Mouse (Mus musculus) neural tube, embryonic 15.5 days (tissue): ENCODE measurements around the gene Larp4. TPM values are rescaled to one million over a fixed set of nuclear protein-coding genes. Genes with fewer than 3 reads are reported as not detected.

Experiments
- ATAC-seq: fragments of 200-750 bp; cut with Nextera tagmentation; 2 replicates; pipeline ENCODE4 v1.8.0; 2017; ENCODE audit warnings: mild to moderate bottlenecking, moderate TSS enrichment, moderate library complexity; ENCODE audit not compliant: low FRiP score
- H3K27ac ChIP-seq: fragments of 300-500 bp; sonication (generic); replicated peaks from 2 replicates; pipeline ENCODE4 v1.5.1; 2015; ENCODE audit warnings: mild to moderate bottlenecking, inconsistent platforms
- H3K27me3 ChIP-seq: fragments of 300-500 bp; sonication (generic); replicated peaks from 2 replicates; pipeline ENCODE4 v1.6.1; 2015; ENCODE audit warnings: inconsistent platforms
- H3K36me3 ChIP-seq: fragments of 300-500 bp; sonication (generic); 2 replicates; pipeline ENCODE4 v1.6.1; 2015; ENCODE audit warnings: inconsistent platforms
- H3K4me1 ChIP-seq: fragments of 300-500 bp; sonication (generic); 2 replicates; pipeline ENCODE4 v1.6.1; 2015; ENCODE audit warnings: inconsistent platforms
- H3K4me2 ChIP-seq: fragments of 300-500 bp; sonication (generic); 2 replicates; pipeline ENCODE4 v1.6.1; 2015; ENCODE audit warnings: inconsistent platforms, mild to moderate bottlenecking, moderate library complexity
- H3K4me3 ChIP-seq: fragments of 300-500 bp; sonication (generic); replicated peaks from 2 replicates; pipeline ENCODE4 v1.5.1; 2015; ENCODE audit warnings: mild to moderate bottlenecking, inconsistent platforms
- H3K9ac ChIP-seq: fragments of 300-500 bp; sonication (generic); replicated peaks from 2 replicates; pipeline ENCODE4 v1.6.1; 2015; ENCODE audit warnings: mild to moderate bottlenecking, inconsistent platforms
- H3K9me3 ChIP-seq: fragments of 300-500 bp; sonication (generic); replicated peaks from 2 replicates; pipeline ENCODE4 v1.6.1; 2016; ENCODE audit warnings: inconsistent platforms
- WGBS: fragments of 180-500 bp; shearing (Covaris S2); methylation state at CpG from one replicate; pipeline ENCODE4 v1.1.7; 2015; ENCODE audit warnings: mixed read lengths; 5-methylcytosine and 5-hydroxymethylcytosine counted together
- polyA plus RNA-seq: library from polyadenylated mRNA; unstranded; fragments of >200 nt; fragmentation: Nextera tagmentation; extraction: Ambion mirVana; gene quantifications from 2 replicates; pipeline ENCODE4 v1.2.1, GENCODE M21; 2015

Gene Larp4
- polyA plus RNA-seq, 1 experiment from 2014 or later = 19.4 TPM

DNA sequence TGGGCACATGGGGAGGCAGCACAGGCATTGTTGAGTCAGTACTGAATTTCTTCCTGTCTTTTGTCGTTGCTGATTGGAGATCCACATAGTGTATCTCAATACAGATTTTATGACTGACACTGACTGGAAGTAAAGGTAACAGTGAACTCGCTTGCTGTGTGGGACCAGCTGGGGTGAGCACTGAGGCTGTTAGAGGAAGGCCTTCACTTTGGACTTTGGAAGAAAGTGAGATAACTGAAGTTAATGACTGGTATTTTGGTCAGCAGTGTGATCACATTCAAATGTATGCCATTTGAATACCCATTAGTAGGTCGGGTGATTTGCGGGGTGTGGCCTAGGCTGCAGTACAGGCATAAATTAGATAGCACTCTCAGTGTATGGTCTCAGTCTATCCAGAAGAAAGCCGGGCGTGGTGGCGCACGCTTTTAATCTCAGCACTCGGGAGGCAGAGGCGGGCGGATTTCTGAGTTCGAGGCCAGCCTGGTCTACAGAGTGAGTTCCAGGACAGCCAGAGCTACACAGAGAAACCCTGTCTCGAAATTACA is 93.4 kb downstream of the Larp4 start:
- no peak for ATAC-seq
- H3K4me2 ChIP-seq = no peak overlapping the region
- no peaks in the 10 kb centered on the region for H3K9me3 ChIP-seq
- no peaks in the 10 kb centered on the region for H3K27me3 ChIP-seq
- H3K4me3 ChIP-seq = no peak overlapping the region
- H3K36me3 ChIP-seq = no peaks in the 10 kb centered on the region
- H3K4me1 ChIP-seq = peaks cover 27% of the 10 kb centered on the region
- no peak overlapping the region for H3K9ac ChIP-seq
- WGBS = 87% methylated on average over 13 of the region's 13 CpGs
- H3K27ac ChIP-seq = no peak overlapping the region

Other genes with a start within 250 kb of the Larp4 start
- 178 and 182 TPM in 2 replicates for gene Cox14, start 244.4 kb upstream of the Larp4 start, polyA plus RNA-seq
- gene Cers5, start 197.2 kb upstream of the Larp4 start, polyA plus RNA-seq = 82.2 and 92.1 TPM in 2 replicates
- 15.6 and 26.5 TPM in 2 replicates for gene Lima1, start 94.6 kb upstream of the Larp4 start, polyA plus RNA-seq
- not detected in 2 replicates for gene Fam186a, start 3.0 kb upstream of the Larp4 start, polyA plus RNA-seq
- gene Dip2b, start 68.6 kb downstream of the Larp4 start, polyA plus RNA-seq = 13.8 and 14.0 TPM in 2 replicates